Mouse (Mus musculus) spleen, postnatal 10 days (tissue): ENCODE measurements at regions not wholly inside any gene's neighbourhood (a gene's known extent, or its start where the extent isn't known, plus 50 kb on each side); places are given as distances from the start of the nearest gene placed in this dataset.

Experiments used
- DNase-seq, 2 experiments: peaks; one replicate each; pipeline ENCODE4 v3.0.0; 2021 to 2022; ENCODE audit warnings: low spot score in 2 of 2

GRCm38 (mm10) chr12:27499276-27499675 is 156.9 kb upstream of the Sox11 start:
- no peak for DNase-seq

- DNase-seq: no peak
Observed at GRCm38 (mm10) chr12:27496826-27497557, 154.6 kb upstream of the Sox11 start.

- no peak for DNase-seq
Observed at GRCm38 (mm10) chr12:27492270-27492669, 149.9 kb upstream of the Sox11 start.

- DNase-seq: no peak
Observed at GRCm38 (mm10) chr12:27481230-27481629, 138.9 kb upstream of the Sox11 start.

GRCm38 (mm10) chr12:27479601-27480001 is 137.2 kb upstream of the Sox11 start:
- DNase-seq: no peak

- no peak for DNase-seq
Observed at GRCm38 (mm10) chr12:27474631-27475030, 132.3 kb upstream of the Sox11 start.

GRCm38 (mm10) chr12:27471557-27471956 is 129.2 kb upstream of the Sox11 start:
- no peak for DNase-seq

- DNase-seq: no peak
Observed at GRCm38 (mm10) chr12:27470346-27470745, 128.0 kb upstream of the Sox11 start.

- DNase-seq: no peak
Observed at GRCm38 (mm10) chr12:27468782-27469181, 126.4 kb upstream of the Sox11 start.

GRCm38 (mm10) chr12:27468141-27468540 is 125.8 kb upstream of the Sox11 start:
- no peak for DNase-seq

GRCm38 (mm10) chr12:27465499-27466150 is 123.3 kb upstream of the Sox11 start:
- DNase-seq: no peak

- no peak for DNase-seq
Observed at GRCm38 (mm10) chr12:27458674-27459073, 116.3 kb upstream of the Sox11 start.

GRCm38 (mm10) chr12:27437661-27438345 is 95.4 kb upstream of the Sox11 start:
- DNase-seq: no peak

- no peak for DNase-seq
Observed at GRCm38 (mm10) chr12:27431338-27431737, 89.0 kb upstream of the Sox11 start.

GRCm38 (mm10) chr12:27417387-27418009 is 75.1 kb upstream of the Sox11 start:
- no peak for DNase-seq

- DNase-seq: no peak
Observed at GRCm38 (mm10) chr12:27410555-27410954, 68.2 kb upstream of the Sox11 start.

- no peak for DNase-seq
Observed at GRCm38 (mm10) chr12:27408440-27408839, 66.1 kb upstream of the Sox11 start.

GRCm38 (mm10) chr12:27399392-27399791 is 57.0 kb upstream of the Sox11 start:
- DNase-seq: no peak
